Mouse (Mus musculus): Measurements from ENCODE around the gene Cxcl9. TPM values are rescaled to one million over a fixed set of nuclear protein-coding genes. Genes with fewer than 3 reads are reported as not detected.

Cxcl9 gene
- total RNA-seq, 2 experiments from 2014 or later: not detected

DNA sequence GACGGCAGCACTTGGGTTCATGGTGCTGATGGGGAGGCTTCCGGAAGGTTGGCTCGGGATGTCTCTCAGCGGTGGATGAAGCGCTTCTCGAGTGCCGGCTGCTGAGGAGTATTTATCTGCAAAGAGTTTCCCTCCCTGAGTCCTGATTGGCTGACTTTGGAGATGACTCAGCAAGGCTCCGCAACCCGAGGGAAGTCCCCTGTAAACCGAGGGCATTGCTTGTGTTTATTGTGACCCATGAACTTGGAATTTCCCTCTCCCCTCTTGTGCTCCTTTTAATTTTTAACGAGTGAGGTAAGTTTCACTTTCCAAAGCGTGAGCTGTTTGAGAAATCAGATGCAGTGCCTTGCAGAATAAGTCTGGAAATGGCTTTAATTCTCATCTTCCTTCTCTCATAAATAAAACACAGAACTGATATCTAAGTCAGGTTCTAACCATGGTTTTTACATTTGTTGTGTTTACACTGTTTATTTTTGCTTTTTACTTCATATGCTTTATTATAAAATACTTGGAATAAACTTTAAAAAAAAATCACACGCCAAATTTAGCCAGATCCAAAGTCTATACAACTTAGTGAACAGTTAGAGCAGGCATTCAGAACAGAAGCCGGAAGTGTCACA lies 21.0 kb upstream of the Cxcl9 start, which contains the start of gene Cxcl10:
Gene Cxcl10, minus strand, starts transcription at position 96 of the 620 bp plus-strand sequence.
- peak; percentile 93 for ATAC-seq (replicated peaks; ENCODE audit: low FRiP score, low TSS enrichment, poor library complexity, severe bottlenecking)

DNA sequence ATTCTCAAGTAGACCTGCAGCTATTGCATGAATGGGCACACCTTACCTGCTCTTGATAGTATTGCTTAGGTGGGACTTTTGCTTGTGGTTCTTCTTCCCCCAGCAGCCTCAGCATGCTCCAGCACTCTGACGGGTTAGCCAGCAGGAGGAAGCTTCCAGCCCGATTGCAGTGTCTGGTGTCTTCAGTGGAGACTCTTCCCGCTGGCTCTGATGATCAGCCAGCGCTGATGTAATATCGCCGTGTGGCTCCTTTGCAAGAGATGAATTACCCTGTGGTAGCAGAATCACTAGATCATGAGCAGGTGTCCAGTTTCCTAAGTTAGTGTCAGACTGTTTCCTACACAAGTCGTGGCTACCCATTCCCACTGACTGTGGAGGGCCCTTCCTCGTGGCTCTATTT lies 17.1 kb upstream of the Cxcl9 start:
- no peak for ATAC-seq (replicated peaks; ENCODE audit: low FRiP score, low TSS enrichment, poor library complexity, severe bottlenecking)

DNA sequence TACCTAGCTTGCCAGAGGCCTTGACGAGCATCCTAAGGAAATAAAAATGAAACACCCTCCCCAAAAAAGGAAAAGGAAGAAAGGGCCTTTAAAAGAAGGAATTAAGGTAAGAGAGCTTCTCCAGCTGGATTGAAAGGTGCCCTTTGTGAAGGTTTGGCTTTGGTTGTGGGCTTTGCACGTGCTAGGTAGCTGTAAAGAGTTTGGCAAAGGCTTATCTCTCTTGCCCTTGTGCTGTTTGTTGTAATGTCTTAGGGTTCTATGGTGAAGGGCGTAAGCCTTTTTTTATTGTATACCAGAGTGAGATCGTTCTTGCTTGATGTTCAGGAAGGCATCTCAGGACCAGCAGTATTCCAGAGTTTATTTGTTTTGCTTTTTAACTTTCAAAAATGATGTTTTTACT lies 12.7 kb upstream of the Cxcl9 start:
- ATAC-seq (replicated peaks; ENCODE audit: low FRiP score, low TSS enrichment, poor library complexity, severe bottlenecking): peak; percentile 65; the same call in 1 of the 2 replicates

DNA sequence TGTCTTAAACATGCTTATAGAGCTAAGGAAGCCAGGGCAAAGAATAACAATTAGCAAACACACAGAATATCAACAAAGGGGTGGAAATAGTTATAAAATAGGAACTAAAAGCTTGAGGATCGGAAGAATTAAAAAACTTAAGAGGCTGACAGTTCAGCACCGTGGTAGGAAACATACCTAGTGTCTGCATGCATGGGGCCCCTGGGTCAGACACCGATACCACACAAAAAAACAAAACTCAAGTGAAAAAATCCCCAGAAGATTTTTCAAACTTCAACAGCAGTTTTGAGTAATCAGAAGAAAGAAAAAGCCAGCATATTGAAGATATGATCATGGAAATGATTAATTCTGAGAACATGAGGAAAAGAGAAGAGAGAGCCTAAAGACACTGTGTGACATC lies 8.9 kb upstream of the Cxcl9 start:
- ATAC-seq (replicated peaks; ENCODE audit: low FRiP score, low TSS enrichment, poor library complexity, severe bottlenecking): no peak

DNA sequence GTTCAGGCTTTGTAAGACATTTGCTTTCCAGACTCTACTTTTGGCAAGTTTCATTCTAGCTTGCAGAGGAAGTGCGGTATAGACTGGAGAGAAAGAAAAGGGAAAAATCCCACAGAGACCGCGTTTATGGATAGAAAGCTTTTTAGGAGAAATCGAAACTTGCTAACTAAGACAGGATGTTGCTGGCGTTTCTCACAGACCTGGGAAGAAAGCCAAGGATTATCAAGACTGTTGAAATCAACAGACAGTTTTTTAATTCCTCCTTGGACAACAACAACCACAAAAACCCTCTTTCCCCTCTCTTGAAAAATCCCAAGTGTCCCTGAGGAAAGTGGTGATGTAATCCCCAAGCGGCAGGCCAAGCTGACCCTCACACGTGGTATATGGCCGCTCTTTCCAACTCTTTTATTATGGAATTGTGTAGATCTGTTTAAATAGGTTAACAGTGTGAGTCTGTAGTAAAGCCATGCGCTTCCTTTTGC lies 4.5 kb upstream of the Cxcl9 start:
- ATAC-seq (replicated peaks; ENCODE audit: low FRiP score, low TSS enrichment, poor library complexity, severe bottlenecking): peak; percentile 58

DNA sequence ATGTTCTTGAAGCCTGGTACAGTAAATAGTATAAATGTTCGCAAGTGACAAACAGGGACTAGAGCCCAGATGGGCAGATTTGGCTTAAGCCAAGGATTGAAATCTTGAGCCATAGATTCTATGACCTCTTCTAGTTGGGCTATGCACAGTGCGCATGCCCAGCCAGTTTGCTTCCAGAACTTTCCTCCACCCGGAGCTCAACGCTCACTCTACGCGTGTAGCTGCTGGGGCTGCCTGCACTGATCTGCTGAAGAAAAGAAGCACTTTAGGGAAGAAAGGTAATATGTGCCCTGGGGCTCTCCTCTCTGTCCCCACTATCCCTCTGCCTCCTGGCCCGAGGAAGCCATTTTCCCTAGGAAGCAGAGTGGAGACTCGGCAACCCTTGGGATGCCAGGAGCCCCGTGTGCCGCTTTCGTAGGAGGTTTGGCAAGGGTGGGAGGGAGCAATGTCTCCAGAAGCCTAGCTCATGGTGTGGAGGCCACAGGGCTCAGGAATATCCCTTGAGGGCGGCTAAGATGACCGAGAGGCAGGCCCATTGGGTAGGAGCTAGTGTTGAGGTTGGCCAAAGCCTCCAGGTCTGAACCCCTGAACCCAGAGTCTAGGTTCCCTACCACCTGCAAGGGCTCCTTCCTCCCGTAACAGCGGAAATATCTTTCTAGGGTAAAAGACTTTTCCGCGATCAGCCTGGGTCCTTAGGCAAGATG lies 3.9 kb upstream of the Cxcl9 start, which contains the start of gene Art3:
Gene Art3, plus strand, starts transcription at position 193 of the 704 bp plus-strand sequence.
- ATAC-seq (replicated peaks; ENCODE audit: low FRiP score, low TSS enrichment, poor library complexity, severe bottlenecking): peak; percentile 36

DNA sequence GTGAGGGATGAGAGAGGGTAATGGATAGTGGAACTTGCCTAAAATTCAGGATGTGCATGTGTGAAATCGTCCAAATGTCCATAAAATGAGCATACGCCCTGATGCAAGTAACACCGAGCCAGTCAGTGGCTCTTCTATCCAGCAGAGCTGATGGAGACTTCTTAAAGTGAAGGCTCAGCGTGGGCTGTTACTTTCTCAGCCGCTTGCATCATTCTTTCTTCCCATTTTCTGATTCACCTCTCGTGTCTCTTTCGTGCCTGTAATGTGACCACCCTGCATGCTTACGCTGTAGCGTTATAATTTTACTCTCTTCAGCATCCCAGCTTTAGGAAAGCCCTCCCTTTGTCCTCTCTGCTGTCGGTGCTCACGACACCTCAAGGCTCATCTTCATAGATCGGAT lies 3.2 kb upstream of the Cxcl9 start:
- ATAC-seq (replicated peaks; ENCODE audit: low FRiP score, low TSS enrichment, poor library complexity, severe bottlenecking): no peak

DNA sequence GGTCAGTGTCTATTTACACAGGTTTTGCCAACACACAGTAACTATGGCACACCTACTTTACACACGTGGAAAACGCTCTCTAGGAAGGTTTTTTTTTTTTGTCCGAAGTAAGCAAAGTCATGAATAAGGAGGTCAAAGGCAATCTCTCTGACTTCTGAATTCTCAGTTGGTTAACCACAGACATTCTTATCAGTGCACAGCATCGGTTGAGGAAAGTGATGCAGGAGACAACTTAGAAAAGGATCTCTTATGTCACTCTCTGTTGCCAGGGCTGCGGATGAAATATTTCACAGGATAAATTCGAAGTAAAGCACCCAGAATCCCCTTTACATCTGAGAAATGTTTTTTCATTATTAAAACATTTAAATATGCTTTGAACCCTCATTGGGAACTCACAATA lies 512 bp downstream of the Cxcl9 start:
- no peak; the same call in 1 of the 2 replicates for ATAC-seq (replicated peaks; ENCODE audit: low FRiP score, low TSS enrichment, poor library complexity, severe bottlenecking)

DNA sequence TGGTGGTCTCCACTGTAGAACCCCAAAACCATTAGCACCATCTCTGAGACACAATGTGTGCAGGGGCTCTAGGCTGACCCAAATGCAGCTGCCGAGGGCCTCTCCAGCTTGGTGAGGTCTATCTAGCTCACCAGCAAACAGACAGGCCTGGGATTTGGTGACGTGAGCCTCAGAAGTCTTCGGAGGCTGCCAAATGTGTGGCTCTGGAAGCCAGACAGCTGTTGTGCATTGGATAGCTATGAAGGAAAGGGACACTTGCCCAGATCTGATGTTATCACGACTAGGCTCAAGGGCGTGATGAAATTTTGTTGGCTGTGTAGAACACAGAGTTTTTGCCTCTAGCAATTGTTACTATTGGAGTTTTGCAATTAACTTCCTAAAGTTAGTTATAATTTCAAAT lies 4.6 kb downstream of the Cxcl9 start:
- peak; percentile 60 for ATAC-seq (replicated peaks; ENCODE audit: low FRiP score, low TSS enrichment, poor library complexity, severe bottlenecking)

DNA sequence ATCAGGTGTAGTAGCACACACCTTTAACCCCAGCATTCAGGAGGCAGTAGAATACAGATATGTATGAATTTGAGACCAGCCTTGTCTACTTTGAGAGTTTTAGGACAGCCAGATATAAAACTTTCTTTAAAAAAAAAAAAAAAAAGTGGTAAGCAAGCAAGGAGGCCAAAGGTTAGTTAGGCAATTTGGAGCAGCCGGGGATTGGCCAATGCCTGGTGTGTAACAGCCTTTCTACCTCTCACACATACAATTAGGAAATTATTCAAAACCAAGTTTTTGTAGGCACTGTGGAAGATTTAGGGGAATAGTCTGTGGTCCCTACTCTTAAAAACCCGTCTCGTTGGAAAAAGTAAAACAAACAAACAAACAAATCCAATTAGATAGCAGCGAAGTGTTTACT lies 5.3 kb downstream of the Cxcl9 start:
- ATAC-seq (replicated peaks; ENCODE audit: low FRiP score, low TSS enrichment, poor library complexity, severe bottlenecking): no peak

DNA sequence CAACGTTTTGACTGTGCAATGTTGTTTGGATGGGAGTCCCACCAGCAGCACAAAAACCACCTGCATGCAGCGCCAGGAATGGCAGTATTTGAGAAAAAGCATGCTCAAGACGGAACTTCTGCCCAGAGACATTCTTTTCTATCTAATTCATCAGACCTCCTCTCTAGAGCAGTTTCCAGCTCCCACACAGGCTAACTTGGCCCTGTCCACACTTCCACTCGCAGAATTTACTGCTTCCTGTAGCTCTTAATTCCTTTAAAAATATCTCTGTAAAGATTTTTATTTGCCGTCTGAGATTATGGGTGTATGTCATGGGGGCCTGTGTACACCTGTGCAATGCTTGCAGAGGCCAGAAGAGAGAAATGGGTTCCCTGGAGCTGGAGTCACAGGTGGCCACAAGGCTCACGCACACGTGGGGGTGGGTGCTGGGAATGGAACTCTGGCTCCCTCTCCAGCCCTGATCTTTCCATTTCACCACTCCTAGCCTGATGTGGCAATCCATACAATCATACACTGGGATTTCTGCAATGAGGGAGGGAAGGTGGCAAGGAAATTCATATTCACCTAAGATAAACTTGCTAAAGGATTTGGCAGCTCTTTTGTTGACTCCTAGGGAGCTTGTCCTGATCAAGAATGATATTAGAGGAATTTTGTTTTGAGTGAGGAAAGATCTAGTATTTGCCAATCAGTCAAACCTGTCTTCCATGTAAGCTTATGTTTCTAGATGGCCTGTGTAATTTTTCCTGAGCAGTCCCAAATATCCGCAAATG lies 6.1 kb downstream of the Cxcl9 start:
- ATAC-seq (replicated peaks; ENCODE audit: low FRiP score, low TSS enrichment, poor library complexity, severe bottlenecking): no peak

DNA sequence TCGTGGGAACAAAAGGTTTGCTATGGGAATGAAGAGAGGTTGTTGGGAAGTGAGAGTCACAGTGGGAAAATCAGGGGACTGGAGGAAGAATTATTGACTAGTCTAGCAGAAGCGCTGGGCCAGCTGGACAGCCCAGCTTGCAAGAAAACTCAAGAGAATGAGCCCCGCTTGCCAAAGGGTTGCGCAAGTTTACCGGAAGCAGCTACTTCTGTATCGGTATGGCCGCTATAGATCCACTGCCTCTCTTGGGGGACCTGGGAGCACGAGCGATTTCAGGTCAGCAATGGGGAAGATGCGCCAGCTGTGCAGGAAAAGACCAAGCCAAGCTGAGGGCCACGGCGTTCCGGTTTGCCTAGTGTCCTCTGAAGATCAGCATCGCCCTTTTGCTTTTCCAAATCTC lies 9.3 kb downstream of the Cxcl9 start:
- no peak for ATAC-seq (replicated peaks; ENCODE audit: low FRiP score, low TSS enrichment, poor library complexity, severe bottlenecking)

DNA sequence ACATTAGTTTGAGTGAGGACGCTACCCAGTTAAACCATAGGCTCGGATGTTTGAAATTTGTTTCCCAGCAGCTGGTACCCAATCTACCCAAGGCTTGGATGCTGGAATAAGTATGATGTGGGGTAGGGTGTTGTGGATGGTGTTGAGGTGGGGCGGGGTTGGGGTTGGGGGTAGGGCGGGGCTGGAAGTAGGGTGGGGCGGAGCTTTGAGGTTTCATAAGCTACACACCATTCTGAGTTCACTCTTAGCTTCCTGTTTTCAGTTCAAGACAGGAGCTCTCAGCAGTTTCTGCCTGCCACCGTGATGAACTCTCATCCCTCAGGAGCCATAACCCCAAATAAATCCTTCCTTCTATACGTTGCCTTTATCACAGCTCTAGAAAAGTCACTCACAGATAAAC lies 9.8 kb downstream of the Cxcl9 start:
- ATAC-seq (replicated peaks; ENCODE audit: low FRiP score, low TSS enrichment, poor library complexity, severe bottlenecking): no peak

DNA sequence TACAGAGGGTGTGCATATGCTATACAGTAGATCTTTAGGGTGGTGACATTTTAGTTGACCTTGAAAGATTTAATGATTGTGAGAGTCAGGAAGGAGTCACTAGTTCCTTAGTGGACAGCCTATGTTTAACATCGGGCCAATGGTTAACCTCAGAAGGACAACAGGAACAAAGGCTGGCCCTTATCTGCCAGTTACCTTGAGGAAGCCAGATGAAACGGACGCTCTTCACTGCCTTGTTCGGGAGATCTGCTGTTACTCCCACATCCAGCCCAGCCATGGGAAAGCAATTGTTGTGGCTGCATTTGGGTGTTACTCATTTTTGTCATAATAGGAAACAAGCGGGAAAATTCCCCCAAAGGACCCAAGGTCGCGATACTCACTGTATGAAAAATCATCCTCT lies 14.1 kb downstream of the Cxcl9 start:
- no peak for ATAC-seq (replicated peaks; ENCODE audit: low FRiP score, low TSS enrichment, poor library complexity, severe bottlenecking)

DNA sequence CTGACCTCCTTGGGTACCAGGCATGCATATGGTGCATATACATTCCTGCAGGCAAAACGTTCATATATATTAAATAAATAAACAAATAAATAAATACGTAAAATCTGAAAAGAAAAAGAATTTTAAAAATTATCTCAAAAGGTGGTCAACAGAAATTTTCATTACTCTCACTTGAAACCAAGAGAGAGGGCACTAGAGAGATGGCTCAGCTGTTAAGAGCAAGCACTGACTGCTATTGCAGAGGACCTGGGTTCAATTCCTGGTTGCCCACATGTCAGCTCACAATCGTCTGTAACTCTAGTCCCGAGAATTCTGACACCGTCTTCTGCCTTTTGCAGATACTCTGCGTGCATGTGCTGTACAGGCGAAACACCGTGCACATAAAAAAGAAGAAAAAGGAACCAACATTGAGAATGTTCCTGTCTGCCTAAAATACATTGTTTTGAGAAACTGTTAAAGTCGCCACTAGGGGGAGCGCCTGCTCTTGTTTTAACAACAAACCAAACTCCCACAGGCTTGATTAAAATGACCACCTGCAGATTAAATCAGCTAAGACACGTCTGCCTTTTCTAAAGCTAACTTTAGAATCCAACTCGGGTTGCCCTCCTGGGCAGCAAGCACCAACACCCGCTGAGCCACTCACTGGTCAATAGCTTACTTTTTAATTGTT lies 15.7 kb downstream of the Cxcl9 start:
- ATAC-seq (replicated peaks; ENCODE audit: low FRiP score, low TSS enrichment, poor library complexity, severe bottlenecking): 0 out of 2 replicates have a peak, but pooled peaks have one; percentile 38

DNA sequence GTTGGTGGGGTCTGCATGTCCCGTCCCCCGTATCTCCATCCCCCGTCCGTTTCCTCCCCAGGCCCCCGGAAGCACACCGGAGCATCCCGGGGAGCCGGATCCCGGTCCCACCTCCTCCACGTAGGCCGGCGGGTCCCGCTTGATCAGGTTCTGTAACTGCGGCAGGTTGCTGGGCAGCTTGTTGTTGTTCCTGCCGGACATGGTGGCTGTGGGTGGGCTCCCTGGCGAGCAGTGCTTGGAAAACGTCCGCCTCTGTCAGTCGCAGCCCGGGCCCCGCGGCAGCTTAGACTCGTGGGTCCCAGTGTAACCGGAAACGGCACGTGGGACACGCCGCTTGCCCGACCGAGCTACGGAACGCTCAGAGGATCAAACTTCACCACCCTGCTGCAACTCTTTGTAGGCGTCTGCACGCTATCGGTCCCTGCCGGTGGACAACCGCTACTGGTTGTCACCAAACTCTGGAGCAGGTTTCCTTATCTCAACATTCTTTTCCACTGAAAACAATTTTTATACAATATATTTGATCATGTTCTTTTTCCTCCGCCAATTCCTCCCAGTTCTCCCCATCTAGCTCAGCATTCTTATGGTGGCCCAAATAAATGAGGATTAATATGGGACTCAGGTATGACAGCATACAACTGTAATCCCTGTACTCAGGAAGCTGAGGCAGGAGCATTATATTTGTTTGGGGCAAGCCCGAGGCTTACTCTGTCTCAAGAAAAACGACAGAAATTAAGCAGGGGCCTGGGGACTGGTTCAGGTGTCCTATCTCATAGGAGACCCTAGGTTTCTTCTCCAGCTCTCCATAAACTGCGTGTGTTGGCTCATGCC lies 18.0 kb downstream of the Cxcl9 start, which contains the start of gene Sdad1:
Gene Sdad1, minus strand, starts transcription at position 799 of the 831 bp plus-strand sequence.
- ATAC-seq (replicated peaks; ENCODE audit: low FRiP score, low TSS enrichment, poor library complexity, severe bottlenecking): peak; percentile 91

DNA sequence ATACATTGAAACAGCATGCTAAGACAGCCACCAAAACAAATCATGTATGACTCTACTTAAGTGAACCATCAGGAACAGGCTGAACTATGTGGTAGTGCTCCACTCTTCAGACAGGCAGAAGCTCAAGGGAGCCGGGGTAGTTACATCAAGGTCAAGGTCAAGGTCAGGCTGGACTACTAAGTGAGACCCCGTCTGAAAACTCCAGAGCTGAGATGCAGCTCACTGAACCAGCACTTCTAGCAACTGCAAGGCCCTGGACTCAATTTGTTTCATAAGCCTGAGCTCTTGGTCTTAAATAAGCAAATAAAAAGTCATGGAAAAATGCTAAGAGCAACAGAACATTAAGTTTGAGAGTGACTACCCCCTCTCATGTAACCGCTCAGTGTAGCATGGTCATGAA lies 23.6 kb downstream of the Cxcl9 start:
- ATAC-seq (replicated peaks; ENCODE audit: low FRiP score, low TSS enrichment, poor library complexity, severe bottlenecking): no peak

DNA sequence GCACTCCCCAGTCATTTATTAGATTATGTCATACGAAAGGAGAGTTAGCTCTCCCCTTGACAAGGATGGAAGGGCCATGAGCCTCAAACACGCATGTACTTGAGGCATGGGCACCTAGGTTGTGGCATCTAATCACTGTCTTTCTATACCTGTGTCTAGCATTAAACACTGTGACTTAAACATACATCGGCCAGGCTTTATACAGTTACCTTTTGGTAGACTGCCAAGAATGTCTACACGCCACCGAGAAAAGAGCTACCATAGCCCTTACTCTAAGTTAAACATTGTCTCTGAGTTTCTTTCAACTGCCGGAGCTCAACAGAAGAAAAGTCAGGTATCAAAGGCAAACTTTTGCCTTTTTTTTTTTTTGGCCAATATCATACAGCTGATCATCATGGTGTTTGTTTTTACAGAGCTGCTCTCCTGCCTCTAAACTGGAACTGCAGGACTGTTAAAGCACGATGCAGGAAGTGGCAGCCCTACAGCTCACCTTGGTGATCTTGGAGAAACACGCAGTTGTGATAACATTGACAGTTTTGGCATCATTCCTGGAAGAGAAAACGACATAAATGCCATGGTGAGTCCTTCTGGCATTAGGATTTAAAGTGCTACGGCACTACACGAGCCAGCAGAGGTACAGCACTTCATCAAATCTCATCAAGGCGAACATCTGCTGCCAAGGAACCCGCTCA lies 25.6 kb downstream of the Cxcl9 start:
- ATAC-seq (replicated peaks; ENCODE audit: low FRiP score, low TSS enrichment, poor library complexity, severe bottlenecking): no peak

Measured in megakaryocyte-erythroid progenitor cell, adult 5-6 weeks (primary cell).